Mouse (Mus musculus) induced T-regulatory cell, adult 2 months (primary cell): ENCODE measurements around the gene Fkbpl.

Experiments
- DNase-seq: peaks from one replicate; pipeline ENCODE4 v3.0.0-alpha.2; 2012; ENCODE audit warnings: low read depth

Fkbpl gene

DNA sequence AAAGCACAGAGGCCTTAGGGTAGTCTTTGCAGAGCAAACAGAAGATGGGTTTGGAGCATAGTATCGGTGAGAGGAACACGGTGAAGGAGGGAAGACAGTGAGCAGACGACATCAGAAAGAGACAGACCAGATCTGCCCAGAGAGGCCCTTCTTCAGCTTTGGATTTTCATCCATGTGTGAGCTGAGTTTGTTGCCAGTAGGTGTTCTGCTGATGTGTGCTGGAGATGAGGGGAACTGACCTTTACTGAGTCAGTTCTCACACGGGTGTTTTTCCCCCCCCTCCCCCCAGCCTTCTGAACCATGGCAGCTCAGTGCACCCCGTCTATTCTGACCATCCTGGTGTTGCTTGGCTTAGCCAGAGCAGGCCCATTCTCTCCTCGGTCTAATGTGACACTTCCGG is 25.7 kb downstream of the Fkbpl start, which contains the start of gene Tnxb:
Gene Tnxb (plus strand): TSS at position 301 of the 400 bp plus-strand sequence.
- DNase-seq, result no peak

DNA sequence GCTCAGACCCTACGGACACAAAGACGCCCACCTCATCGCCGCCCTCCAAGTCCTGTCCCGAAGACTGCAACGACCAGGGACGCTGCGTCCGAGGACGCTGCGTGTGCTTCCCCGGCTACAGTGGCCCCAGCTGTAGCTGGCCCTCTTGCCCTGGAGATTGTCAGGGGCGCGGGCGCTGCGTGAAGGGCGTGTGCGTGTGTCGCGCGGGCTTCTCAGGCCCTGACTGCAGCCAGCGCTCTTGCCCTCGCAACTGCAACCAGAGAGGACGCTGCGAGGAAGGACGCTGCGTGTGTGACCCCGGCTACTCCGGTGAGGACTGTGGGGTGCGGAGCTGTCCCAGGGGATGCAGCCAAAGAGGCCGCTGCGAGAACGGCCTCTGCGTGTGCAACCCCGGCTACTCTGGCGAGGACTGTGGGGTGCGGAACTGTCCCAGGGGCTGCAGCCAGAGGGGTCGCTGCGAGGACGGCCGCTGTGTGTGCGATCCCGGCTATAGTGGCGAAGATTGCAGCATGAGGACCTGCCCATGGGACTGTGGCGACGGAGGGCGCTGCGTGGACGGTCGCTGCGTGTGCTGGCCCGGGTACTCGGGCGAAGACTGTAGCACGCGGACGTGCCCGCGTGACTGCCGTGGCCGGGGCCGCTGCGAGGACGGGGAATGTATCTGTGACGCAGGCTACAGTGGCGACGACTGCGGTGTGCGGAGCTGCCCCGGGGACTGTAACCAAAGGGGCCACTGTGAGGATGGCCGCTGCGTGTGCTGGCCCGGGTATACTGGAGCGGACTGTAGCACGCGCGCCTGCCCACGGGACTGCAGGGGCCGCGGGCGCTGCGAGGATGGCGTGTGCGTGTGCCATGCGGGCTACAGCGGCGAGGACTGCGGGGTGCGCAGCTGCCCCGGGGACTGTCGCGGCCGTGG is 26.8 kb downstream of the Fkbpl start:
- no peak for DNase-seq

DNA sequence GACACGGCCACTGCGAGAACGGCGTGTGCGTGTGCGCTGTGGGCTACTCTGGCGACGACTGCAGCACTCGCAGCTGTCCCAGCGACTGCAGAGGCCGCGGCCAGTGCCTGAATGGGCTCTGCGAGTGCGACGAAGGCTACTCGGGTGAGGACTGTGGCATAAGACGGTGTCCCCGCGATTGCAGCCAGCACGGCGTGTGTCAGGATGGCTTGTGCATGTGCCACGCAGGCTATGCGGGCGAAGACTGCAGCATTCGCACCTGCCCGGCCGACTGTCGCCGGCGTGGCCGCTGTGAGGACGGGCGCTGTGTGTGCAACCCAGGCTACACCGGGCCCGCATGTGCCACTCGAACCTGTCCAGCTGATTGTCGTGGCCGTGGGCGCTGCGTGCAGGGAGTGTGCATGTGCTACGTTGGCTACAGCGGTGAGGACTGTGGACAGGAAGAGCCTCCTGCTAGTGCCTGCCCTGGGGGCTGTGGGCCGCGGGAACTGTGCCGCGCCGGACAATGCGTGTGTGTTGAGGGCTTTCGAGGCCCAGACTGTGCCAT is 27.8 kb downstream of the Fkbpl start:
- DNase-seq, result no peak

DNA sequence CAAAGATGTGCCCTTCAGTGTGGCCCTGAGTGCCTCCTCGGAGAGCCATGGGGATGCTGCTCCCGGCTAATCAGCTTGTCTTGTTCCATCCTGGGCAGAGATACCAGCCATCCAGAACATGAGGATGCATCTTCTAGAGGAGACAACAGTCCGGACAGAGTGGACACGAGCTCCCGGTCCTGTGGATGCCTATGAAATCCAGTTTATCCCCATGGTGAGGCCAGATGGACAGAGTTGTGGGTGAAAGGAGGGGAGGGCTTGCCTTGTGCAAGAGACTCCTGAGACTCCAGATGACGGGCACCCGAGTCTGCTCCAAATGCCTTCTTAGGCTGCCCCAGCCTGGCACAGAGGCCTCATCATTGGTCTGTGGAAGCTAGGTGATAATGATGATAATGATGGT is 28.6 kb downstream of the Fkbpl start:
- DNase-seq, result no peak

DNA sequence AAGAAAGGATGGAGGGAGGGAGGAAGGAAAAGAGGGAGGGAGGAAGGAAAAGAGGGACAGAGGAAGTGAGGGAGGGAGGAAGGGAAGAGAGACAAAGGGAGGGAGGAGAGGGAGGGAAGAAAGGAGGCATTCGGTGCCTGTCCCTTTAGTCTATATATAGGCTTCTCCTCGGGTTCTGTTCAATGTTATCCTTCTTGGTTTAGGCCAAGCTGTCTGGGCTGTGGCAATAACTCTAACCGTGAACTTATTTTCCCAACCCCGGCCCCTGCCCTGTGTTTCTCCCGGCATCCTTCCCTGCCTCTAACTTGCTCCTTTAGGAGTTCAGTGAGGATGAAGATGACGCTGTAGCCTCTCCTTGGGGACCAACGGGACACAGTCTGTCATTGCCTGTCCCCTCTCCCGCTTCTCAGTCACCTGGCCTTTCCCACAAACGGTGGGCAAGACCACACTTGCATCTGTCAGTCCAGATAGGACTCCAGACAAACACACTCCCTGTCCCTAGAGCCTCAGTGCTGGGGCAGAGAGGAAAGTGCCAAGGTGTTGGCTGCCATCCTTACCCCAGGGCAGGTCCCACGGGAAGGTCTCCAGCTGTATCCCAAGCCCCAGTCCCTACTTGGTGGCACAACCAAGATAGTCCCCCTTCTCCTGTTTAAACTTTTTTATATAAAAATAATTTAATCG is 30.1 kb downstream of the Fkbpl start:
- no peak for DNase-seq

DNA sequence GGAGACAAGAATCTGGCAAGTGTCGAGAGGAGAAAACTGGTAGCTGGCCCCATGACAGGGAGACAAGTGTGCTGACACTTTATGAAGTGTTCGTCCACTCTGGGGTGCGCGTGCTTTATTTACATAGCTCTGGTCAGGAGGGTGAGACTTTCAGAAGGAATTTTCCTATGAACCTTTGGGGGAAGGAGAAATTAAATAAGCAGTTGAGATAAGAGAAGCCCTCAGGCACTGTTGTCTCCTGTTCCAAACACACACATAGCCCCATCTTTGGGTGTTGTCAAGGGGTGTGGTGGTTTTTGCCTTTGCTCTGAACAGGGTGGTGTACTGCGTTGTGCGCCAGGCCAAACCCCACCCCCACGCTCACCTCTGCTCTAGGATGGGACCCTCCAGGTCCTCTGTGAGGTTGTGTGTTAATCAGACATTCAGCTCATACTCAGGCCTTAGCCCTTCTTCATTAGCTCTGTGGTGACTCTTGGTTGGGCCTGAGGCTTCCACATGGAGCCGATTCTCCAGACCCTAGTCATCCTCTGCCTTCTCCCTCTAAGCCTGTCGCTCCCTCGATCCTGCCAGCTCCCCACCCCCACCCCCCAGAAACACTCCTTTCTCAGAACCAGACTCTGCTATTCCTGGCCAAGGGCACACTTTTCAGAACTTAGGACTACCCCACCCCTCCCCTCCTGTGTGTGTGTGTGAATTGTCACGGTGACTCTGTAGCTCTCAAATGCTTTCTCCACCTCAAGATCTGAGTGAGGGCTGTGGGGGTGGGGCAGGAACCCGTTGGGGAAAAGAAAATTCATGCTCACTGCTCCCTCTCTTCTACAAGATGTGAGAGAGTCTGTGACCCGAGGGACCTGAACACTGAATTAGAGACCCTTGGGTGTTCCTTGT is 30.9 kb downstream of the Fkbpl start:
- DNase-seq, result no peak

DNA sequence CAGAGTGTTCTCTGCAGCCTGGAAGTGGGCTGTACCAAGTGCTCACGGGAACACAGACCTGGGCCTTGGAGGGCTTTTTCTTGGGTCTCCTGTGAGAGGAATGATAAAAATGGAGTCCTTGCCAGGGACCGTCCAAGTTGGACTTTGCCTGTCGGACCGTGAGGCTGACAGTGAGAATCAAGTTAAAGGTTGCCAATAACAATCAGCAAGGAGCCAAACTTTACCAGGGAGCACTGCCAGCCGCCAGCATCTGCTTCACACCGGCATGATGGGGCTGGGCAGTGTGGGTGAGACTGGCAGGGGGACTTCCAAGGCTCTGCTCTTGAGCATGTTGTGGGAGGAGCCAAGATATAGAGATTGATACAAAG is 31.5 kb downstream of the Fkbpl start:
- no peak for DNase-seq

DNA sequence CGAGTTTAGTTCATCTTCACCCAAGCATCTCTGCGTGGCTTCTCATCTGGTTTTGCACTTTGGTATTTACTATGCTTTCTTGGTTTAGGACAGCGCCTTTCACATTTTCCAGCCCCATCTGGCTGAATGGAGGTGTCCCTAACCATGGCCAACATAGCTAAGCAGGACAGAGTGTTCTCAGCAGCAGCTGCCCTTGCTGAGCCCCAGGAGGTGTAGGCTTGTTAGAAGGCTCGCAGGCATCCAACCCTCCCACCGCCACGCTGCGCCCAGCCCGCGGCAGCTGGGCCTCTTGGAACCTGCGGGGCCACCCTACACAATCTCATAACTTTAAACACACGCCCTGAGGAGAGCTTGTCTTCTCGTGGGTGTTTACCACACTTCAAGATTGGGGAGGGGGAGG is 32.1 kb downstream of the Fkbpl start:
- DNase-seq, result no peak

DNA sequence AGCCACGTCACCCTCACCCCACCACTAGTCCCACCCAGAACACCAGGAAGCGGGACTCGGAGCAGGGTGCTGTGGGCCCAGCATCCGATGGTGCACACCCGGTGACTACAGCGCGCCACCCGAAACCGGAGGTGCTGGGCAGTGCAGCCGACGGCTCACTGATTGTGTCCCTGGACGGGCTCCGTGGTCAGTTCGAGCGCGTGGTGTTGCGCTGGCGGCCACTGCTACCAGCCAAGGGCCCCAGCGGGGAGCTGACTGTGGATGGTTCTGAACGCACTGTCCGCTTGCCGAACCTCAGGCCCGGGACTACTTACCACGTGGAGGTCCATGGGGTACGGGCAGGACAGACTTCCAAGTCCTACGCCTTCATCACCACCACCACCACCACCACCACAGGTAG is 35.6 kb downstream of the Fkbpl start:
- no peak for DNase-seq

DNA sequence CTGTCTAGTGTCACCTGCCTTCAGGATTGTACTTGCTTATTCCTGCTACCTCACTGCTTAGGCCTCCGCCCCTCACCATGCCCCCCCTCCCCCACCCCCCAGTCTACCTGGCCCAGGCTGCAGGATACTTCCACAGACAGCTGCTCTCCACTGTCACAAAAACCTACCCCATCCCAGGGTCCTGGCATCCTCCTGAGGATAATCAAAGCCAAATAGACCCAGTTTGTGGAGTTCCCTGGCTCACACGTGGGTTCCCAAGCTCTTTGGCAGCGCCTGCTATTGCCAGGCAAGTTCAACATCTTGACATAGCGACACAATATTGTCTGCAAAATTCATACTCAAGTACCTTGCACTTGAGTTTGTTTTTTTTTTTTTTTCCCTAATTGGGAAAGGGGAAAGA is 36.1 kb downstream of the Fkbpl start:
- DNase-seq, result no peak

DNA sequence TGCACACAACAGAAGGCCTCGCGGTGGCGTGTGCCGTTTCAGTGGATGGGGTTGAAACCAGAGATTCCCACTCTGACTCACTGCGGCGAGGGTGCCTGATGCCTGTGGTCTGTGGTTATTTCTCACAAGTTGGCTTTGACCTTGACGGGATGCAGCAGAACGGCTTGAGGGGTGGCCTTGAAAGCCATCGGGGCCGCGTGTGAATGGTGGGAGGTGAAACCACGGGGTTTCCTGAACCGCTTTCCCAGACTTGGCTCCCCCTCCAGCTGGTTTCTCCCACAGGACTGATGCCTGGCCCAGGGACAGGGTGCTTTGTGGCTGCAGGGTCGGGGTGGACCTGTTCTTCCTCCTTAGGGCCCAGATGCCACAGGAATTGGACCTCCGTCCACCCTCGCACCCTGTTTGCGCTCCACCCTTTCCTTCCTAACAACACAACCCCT is 36.6 kb downstream of the Fkbpl start:
- DNase-seq, result peak; percentile 71

DNA sequence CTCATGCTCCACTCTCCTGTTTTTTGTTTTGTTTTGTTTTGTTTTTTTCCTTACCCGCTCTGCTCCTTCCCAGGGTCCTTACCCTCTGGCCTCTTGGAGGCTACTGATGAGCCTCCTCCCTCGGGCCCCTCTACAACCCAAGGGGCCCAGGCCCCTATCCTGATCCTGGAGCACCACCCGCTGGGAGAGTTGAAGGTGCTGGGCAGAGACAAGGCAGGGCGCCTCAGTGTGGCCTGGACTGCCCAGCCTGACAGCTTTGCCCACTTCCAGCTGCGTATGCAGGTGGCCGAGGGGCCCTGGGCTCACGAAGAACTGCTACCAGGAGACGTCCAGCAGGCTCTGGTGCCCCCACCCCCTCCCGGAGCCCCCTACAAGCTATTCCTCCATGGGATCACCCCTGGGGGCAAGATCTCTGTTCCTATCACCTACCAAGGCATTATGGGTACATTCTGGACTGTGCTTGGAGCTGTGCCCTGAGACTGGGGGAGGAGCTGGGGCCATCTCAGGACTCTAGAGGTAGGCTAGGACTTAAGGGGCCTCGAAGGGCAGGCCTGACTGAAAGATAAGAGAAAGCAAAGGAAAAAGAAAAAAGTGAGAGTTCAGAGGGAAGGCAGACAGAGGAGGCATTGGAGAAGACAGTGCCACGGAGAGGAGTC is 37.4 kb downstream of the Fkbpl start:
- DNase-seq, result no peak

DNA sequence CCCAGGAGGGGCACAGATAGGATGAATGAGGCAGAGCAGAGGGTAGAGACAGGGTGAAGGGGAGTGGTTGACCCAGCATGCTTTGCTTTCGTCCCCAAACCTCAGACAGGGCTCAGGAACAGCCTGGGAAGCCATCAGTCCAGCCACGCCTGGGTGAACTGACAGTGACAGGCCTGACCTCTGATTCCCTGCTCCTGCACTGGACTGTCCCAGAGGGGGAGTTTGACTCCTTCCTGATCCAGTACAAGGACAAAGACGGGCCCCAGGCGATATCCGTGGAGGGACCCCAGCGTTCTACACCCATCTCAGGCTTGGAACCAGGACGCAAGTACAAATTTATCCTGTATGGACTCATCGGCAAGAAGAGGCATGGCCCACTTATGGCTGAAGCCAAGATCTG is 38.6 kb downstream of the Fkbpl start:
- DNase-seq, result no peak

DNA sequence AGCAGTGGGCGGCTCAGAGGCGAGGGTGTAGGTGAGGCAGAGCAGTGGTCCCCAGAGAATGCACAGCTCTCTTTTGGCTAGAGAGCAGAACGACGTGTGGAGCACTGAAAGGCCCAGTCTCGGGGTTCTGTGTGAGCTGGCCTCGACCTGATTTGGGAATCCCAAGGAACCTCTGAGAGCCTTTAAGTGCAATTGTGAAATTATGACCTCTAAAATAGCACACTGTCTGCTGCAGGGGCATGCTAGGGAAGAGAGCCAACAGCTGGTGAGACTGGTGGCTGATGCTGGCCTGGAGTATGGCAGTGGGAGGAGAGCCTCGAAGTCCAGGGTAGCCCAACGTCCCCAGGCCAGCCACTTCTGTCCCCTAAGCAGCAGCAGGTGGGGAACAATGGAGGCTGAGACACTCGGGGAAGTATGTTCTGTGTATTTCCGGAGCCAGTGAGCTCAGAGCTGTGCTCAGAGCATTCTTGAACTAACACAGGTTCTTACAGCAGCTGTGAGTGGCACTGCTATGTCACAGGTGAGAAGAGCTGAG is 39.2 kb downstream of the Fkbpl start:
- DNase-seq, result no peak

DNA sequence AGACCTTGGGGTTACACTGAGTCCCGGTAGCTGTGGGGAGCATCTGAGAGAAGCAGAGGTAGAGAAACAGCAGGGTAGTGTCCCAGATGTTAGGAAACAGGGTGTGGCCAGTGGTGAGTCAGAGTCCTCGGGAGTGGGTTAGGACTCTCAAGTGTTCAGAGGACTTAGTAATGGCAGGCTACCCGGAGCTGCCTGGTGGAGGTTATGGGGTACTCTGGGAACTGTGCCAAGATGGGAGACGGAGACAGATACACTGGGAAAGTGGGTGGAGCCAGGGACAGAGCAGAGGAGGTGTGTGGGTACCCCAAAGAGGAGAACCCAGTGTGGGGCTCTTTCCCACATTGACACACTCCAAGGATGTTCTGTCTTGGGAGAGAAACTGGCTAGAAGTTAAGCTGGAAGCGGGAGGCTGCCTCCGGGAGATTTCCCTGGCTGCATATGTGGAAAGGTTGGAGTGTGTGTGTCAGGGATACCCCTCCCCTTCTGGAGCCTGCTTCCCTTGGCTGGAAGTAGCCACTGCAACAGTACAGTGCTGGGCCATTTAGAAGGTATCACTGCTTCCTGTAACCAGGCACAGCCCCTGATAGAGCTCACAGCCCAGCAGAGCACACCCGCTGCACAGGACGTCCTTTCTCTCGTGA is 39.8 kb downstream of the Fkbpl start:
- DNase-seq, result no peak

DNA sequence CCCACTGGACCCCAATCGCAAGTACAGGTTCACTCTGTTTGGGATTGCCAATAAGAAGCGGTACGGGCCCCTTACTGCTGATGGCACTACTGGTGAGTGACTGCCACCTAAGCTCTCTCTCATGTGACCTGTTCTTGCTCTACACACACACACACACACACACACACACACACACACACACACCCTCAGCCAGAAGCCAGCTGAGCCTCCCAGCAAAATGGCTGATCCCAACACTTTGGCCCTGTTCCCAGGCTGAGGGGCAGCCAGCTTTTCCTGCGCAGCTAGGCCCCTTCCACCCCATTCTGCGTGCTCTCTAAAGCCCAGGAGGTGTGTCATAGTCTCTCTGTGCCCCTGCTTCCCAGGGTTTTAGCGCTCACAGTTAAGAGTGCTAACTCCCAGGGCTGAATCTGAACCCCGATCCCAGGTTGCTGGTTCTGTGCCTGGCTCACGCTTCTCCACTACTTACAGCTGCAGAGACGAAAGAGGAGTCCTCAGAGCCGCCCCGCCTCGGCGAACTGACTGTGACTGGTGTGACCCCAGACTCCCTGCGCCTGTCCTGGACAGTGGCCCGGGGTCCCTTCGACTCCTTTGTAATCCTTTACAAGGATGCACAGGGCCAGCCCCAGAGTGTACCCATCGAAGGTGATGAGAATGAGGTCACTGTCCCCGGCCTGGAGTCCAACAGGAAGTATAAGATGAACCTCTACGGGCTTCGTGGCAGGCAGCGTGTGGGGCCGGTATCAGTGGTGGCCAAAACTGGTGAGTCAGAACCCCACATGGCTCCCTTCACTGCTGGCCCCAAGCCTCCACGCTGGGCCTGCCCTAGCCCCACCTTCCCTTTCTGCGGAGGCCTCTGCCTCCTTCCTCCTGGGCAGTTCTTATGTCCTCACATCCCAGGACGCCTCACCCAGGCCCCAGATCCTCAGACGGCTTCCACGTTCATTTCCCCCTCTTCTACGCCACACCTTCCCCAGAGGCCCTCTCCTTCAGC is 40.9 kb downstream of the Fkbpl start:
- DNase-seq, result no peak

DNA sequence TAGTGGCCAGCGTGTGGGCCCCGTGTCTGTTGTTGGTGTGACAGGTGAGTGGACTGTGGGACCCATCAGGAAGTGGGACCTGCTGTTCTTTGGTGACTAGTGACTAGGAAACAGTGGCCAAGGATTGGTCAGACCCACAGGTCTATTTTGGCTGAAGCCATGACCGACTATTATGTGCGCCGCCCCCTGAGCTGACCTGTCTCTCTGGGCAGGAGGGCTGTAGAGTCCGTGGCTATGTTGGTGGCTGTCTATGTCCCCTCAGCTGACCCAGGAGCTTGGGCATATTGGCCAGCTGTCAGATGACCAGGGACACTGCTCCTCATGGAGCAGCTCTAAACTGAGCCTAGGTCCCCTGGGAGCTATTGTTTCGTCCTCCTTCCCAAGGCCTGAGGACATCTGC is 44.3 kb downstream of the Fkbpl start:
- no peak for DNase-seq

DNA sequence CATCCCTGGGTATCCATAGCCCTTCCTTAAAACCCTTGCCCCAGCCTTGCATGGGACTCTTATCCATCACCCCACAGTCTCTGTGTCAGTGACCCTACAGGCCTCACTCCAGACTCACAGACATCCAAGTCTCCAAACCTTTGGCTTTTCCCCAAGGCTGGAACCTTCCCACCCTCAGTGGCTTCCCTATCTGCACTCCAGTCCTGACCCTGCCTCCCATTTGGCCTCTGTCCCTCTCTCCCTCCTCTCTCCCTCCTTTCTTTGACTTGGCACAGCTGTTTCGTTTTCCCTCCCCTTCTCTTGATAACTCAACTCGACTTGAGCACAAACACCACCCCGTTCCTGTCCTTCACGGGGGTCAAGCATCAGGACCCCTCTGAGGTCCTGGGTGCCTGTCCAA is 45.9 kb downstream of the Fkbpl start:
- DNase-seq, result no peak

DNA sequence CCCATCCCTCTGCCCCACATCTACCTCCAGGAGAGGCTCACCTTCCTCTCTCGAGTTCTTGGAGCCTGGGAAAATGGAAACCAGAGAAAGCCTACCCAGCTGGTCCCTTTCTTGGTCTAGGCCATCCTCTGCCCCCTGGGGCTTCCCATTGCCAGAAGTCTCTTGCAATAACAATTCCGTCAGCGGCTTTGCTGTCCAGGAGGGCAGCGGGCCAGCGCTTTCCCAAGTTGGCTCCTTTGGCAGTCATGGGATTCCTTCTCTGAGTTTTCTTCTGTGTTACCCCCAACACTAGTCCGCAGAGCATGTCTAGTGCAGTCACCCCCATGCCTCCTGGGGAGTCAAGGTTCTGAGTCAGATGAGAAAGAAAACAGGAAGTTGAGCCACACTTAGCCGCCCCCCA is 48.3 kb downstream of the Fkbpl start:
- DNase-seq, result no peak
